Mouse (Mus musculus) heart, embryonic 14.5 days (tissue): Measurements from ENCODE around the gene Galnt15. TPM values are rescaled to one million over a fixed set of nuclear protein-coding genes. Genes with fewer than 3 reads are reported as not detected.

Experiments
- ATAC-seq: fragments of 200-750 bp; cut with Nextera tagmentation; 2 replicates; pipeline ENCODE4 v1.8.0; 2017; ENCODE audit warnings: low read depth, moderate TSS enrichment; ENCODE audit not compliant: insufficient number of reproducible peaks, insufficient read depth, low FRiP score
- H3K27ac ChIP-seq, 2 experiments: fragments of 200-500 bp in 1 of 2; fragments of 300-500 bp in 1 of 2; sonication (generic) in 1 of 2; replicated peaks in 1 of 2; 2 replicates each; pipeline ENCODE4 v1.5.1; 2012 to 2014; ENCODE audit warnings: low read depth in 2 of 2, low read length in 2 of 2, control low read depth in 1 of 2, mild to moderate bottlenecking in 1 of 2, mixed read lengths in 1 of 2; ENCODE audit not compliant: control insufficient read depth in 1 of 2, insufficient read depth in 1 of 2
- H3K27me3 ChIP-seq: fragments of 300-500 bp; sonication (generic); 2 replicates; pipeline ENCODE4 v1.6.1; 2014; ENCODE audit warnings: mild to moderate bottlenecking, low read length, control low read depth; ENCODE audit not compliant: control insufficient read depth, insufficient read depth
- H3K36me3 ChIP-seq: fragments of 300-500 bp; sonication (generic); 2 replicates; pipeline ENCODE4 v1.6.1; 2014; ENCODE audit warnings: mild to moderate bottlenecking, control low read depth, low read length, mixed read lengths; ENCODE audit not compliant: control insufficient read depth, insufficient read depth
- H3K4me1 ChIP-seq, 2 experiments: fragments of 200-500 bp in 1 of 2; fragments of 300-500 bp in 1 of 2; sonication (generic) in 1 of 2; 2 replicates each; pipeline ENCODE4 v1.6.1; 2012 to 2014; ENCODE audit warnings: low read length in 2 of 2, control low read depth in 1 of 2, mixed read lengths in 1 of 2; ENCODE audit not compliant: control insufficient read depth in 2 of 2, insufficient read depth in 2 of 2
- H3K4me2 ChIP-seq: fragments of 300-500 bp; sonication (generic); 2 replicates; pipeline ENCODE4 v1.6.1; 2014; ENCODE audit warnings: mild to moderate bottlenecking, low read length
- H3K4me3 ChIP-seq, 2 experiments: fragments of 200-500 bp in 1 of 2; fragments of 300-500 bp in 1 of 2; sonication (generic) in 1 of 2; 2 replicates each; pipeline ENCODE4 v1.5.1; 2012 to 2014; ENCODE audit warnings: low read length in 2 of 2, mild to moderate bottlenecking in 2 of 2, control low read depth in 1 of 2, low read depth in 1 of 2, moderate library complexity in 1 of 2; ENCODE audit not compliant: control insufficient read depth in 1 of 2, insufficient read depth in 1 of 2
- H3K9ac ChIP-seq: fragments of 300-500 bp; sonication (generic); 2 replicates; pipeline ENCODE4 v1.6.1; 2014; ENCODE audit warnings: mild to moderate bottlenecking, low read length
- H3K9me3 ChIP-seq: fragments of 300-500 bp; sonication (generic); 2 replicates; pipeline ENCODE4 v1.6.1; 2016; ENCODE audit warnings: low read length, control low read depth; ENCODE audit not compliant: control insufficient read depth
- WGBS: fragments of 180-500 bp; shearing (Covaris S2); extraction: QIAGEN DNeasy Blood & Tissue Kit; methylation state at CpG from one replicate; pipeline ENCODE4 v1.1.7; 2014; 5-methylcytosine and 5-hydroxymethylcytosine counted together
- polyA plus RNA-seq: library from polyadenylated mRNA; unstranded; fragments of >200 nt; fragmentation: Nextera tagmentation; extraction: Ambion mirVana; gene quantifications from 2 replicates; pipeline ENCODE4 v1.2.1, GENCODE M21; 2014

Gene Galnt15
- polyA plus RNA-seq, 1 experiment from 2014 or later: 0.27 TPM

DNA sequence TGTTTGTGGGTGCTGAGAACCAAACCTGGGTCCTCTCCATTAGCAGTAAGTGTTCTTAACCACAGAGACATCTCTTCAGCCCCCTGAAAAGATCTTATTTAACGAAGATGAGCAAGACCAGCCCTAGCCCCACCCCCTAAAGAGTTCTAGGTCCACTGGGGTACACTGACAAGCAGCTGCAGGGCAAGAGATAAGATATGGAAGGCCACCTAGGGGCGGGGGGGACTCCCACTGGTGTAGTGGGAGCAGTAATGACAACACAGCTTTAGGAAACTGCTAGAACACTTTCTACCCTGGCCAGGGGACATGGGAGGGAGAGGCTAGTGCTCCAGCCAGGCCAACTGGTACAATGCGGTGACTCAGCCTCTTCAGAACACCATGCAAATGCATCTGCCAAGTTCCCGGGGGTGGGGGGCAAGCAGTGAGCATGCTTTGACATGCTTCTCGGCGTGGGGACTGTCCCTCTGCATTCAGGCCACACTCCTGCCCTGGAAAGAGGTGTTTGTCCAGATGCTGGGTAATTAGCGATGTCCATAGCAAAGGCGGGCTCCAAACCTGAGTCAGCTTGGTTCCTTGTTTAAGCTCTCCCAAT lies 9.0 kb downstream of the Galnt15 start:
- no peak overlapping the region for H3K27ac ChIP-seq

DNA sequence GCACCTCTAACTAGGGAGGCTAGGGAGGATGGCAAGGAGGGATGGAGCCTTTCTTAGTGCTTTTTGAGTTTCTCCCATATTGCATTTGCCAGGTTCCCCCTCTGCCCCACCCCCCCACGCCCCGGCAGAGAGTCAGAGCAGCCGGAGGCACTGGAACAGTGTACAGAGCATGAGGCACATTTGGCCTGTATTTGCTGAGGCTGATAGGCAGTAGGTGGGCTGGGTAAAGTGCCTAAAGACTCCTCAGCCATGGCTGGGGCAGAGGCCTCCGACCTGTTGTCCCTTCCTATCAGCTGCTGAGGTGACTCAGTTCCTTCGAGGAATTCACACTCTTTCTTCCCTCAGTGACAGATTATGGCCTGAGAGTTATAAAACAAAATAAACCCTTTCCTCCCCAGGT lies 13.3 kb downstream of the Galnt15 start:
- WGBS: 40% methylated on average over 5 of the region's 5 CpGs
- H3K9ac ChIP-seq: no peak overlapping the region

More for the DNA sequence above, 9.0 kb downstream of the Galnt15 start:
- no peak overlapping the region for H3K4me3 ChIP-seq
- ATAC-seq: 0 out of 2 replicates have a peak, but pooled peaks have one; percentile 13
- H3K9me3 ChIP-seq: peaks cover 3% of the 10 kb centered on the region; the same call in 1 of the 2 replicates
- 79% methylated on average over 8 of the region's 8 CpGs for WGBS
- H3K4me2 ChIP-seq: no peak overlapping the region
- no peak overlapping the region for H3K9ac ChIP-seq
- no peaks in the 10 kb centered on the region for H3K36me3 ChIP-seq
- no peaks in the 10 kb centered on the region for H3K4me1 ChIP-seq
- H3K27me3 ChIP-seq: no peaks in the 10 kb centered on the region

DNA sequence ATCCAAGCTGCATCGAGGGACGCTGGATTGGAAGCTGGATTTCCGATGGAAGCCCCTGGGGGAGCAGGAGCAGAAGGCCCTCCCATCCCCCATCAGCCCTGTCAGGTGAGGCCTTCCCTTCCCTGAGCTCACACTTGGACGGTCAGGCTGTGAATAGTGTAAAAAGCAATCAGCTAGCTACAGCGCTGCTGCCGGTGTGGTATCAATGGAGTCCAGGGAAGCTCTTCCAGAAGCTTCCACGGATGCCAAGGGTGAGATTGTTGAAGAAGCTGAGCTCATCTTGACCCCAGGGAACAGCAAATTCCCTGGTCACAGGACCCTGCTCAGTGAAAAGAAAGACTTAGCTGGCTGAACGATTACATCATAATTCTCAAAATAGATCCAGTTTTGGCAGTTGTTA lies 17.6 kb downstream of the Galnt15 start:
- H3K9ac ChIP-seq: peak overlapping the region; percentile 36; the same call in 1 of the 2 replicates
- 47% methylated on average over 8 of the region's 8 CpGs for WGBS
- peaks cover 16% of the 10 kb centered on the region in 2 experiments for H3K4me1 ChIP-seq
- no peaks in the 10 kb centered on the region for H3K9me3 ChIP-seq
- no peak overlapping the region for H3K4me2 ChIP-seq
- no peak overlapping the region for H3K4me3 ChIP-seq
- H3K27me3 ChIP-seq: no peaks in the 10 kb centered on the region
- H3K36me3 ChIP-seq: no peaks in the 10 kb centered on the region
- peak overlapping the region; percentile 41 to 49; a peak in 3 of 4 replicates for H3K27ac ChIP-seq
- no peak for ATAC-seq

More for the DNA sequence above, 13.3 kb downstream of the Galnt15 start:
- no peak overlapping the region for H3K27ac ChIP-seq
- no peak overlapping the region for H3K4me3 ChIP-seq
- H3K27me3 ChIP-seq: no peaks in the 10 kb centered on the region
- H3K9me3 ChIP-seq: peaks cover 3% of the 10 kb centered on the region; the same call in 1 of the 2 replicates
- no peak for ATAC-seq
- H3K36me3 ChIP-seq: no peaks in the 10 kb centered on the region
- H3K4me1 ChIP-seq: peaks cover 14 to 16% of the 10 kb centered on the region in 2 experiments
- no peak overlapping the region for H3K4me2 ChIP-seq

DNA sequence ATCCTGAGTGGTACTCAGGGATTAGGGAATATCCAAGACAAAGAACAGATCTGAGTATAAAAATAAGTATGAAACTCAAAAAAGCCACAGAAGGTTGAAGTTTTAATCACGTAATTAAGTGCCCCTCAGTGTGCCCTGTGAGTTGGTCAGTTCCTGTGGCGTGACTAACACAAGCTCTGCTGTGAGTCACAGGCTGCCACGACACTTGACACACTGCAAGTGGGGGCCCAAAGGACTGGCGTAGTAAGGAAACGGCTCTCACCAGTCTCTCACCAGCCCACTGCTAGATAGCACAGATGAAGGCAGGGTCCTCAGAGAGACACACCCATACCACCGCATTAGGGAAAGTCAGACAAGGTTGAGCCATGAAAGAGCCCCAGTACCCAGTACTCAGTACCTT lies 21.4 kb downstream of the Galnt15 start:
- no peak for ATAC-seq
- no peaks in the 10 kb centered on the region for H3K9me3 ChIP-seq
- WGBS: 49% methylated on average over 6 of the region's 6 CpGs

DNA sequence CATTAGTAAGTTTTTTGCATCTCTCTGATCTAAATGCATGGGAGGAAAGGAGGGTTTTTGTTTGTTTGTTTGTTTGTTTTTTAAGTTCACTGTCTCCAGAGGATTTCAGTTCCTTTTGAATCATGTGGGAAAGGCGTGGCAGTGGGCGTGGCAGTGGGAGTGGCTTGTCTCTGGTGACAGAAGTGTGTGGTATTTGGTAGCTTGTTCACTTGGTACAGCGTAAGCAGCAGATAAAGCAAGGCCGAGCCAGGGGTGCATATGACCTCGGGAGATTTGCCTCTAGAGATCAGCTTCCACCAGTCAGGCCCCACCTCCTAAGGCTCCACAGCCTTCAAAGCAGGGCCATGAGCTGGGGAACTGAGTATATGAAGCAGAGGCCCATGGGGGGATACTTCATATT lies 25.1 kb downstream of the Galnt15 start:
- Histone ChIP-seq H3K9ac (no peak overlapping the region), H3K4me2 (no peak overlapping the region), H3K4me3 (no peak overlapping the region), H3K9me3 (no peaks in the 10 kb centered on the region), H3K4me1 (peaks cover 11 to 21% of the 10 kb centered on the region in 2 experiments), H3K27ac (no peak overlapping the region), H3K36me3 (no peaks in the 10 kb centered on the region), H3K27me3 (no peaks in the 10 kb centered on the region)
- no peak for ATAC-seq
- WGBS: 57% methylated on average over 5 of the region's 5 CpGs

More for the DNA sequence above, 21.4 kb downstream of the Galnt15 start:
- H3K4me1 ChIP-seq: peaks cover 16 to 24% of the 10 kb centered on the region in 2 experiments
- H3K4me3 ChIP-seq: no peak overlapping the region
- H3K4me2 ChIP-seq: no peak overlapping the region
- H3K9ac ChIP-seq: no peak overlapping the region
- H3K27me3 ChIP-seq: no peaks in the 10 kb centered on the region
- H3K27ac ChIP-seq: no peak overlapping the region
- no peaks in the 10 kb centered on the region for H3K36me3 ChIP-seq

DNA sequence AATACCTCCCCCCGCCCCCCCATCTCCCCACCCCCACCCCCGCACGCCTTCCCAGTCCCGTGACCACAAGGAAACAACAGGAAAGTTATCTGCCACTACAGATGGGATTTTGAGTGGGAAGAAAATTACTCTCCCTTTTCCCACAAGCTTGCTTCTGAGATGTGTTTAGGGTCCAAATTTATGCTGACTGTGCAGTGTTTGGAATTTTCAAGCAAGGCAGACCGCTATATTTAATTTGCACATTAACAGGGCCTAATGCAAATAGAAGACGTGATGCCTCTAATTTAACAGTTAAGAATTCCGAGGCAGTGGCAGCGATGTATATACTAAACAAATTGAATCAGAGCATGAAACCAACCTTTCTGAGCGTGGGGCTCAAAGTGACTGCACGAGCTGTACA lies 26.0 kb downstream of the Galnt15 start:
- 46% methylated on average over 10 of the region's 10 CpGs for WGBS
- peaks cover 11 to 21% of the 10 kb centered on the region in 2 experiments for H3K4me1 ChIP-seq
- H3K4me3 ChIP-seq: no peak overlapping the region
- no peak overlapping the region for H3K9ac ChIP-seq
- H3K4me2 ChIP-seq: no peak overlapping the region
- no peak overlapping the region for H3K27ac ChIP-seq
- H3K27me3 ChIP-seq: no peaks in the 10 kb centered on the region
- H3K36me3 ChIP-seq: no peaks in the 10 kb centered on the region
- ATAC-seq: no peak
- H3K9me3 ChIP-seq: no peaks in the 10 kb centered on the region

DNA sequence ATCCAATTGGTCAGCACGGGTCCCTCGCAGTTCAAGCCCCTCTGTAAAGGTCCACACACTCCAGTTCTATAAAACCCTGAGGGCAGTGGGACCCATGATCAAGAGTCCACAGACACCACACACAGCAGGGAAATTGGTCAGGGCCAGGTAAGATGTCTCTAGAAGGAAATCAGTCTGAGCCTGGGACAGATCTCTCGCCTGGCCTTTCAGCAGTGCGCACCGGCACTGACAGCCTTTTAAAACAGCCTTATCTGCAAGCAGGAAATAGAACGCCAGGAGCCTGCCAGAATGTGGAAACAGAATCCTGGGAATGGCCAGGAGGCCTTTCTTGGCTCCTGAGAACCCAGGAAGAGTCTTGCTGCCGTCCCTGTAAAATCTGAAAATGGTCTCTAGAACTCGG lies 27.0 kb downstream of the Galnt15 start:
- no peak for ATAC-seq
- H3K27ac ChIP-seq: peak overlapping the region; percentile 9 to 75; a peak in 3 of 4 replicates

DNA sequence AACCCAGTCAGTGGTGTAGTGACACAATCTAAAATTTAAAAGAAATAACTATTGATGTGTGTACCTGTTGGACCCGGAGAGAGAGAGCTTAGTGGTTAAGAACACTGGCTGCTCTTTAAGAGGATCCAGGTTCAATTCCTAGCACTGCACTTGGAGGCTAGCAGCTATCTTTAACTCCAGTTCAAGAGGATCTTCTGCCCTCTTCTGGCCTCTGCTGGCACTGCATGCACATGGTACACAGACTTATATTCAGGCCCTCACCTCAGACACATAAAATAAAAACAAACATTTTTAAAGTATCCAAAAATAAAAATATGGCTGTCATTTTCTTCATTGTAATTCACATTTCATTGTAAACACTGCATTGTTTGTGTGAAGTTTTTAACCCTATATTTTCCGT lies 27.9 kb downstream of the Galnt15 start:
- H3K27me3 ChIP-seq: no peaks in the 10 kb centered on the region
- no peak overlapping the region for H3K27ac ChIP-seq
- H3K9me3 ChIP-seq: no peaks in the 10 kb centered on the region
- no peak overlapping the region for H3K4me2 ChIP-seq
- H3K4me3 ChIP-seq: no peak overlapping the region
- H3K36me3 ChIP-seq: no peaks in the 10 kb centered on the region
- H3K9ac ChIP-seq: no peak overlapping the region
- ATAC-seq: no peak
- peaks cover 10 to 21% of the 10 kb centered on the region in 2 experiments for H3K4me1 ChIP-seq
- WGBS: 98% methylated on average over 2 of the region's 2 CpGs

More for the DNA sequence above, 27.0 kb downstream of the Galnt15 start:
- 16% methylated on average over 8 of the region's 8 CpGs for WGBS
- H3K36me3 ChIP-seq: no peaks in the 10 kb centered on the region
- peak overlapping the region; percentile 48 for H3K9ac ChIP-seq
- peak overlapping the region; percentile 18; the same call in 1 of the 2 replicates for H3K4me2 ChIP-seq
- H3K9me3 ChIP-seq: no peaks in the 10 kb centered on the region
- H3K4me3 ChIP-seq: no peak overlapping the region
- peaks cover 10 to 21% of the 10 kb centered on the region in 2 experiments for H3K4me1 ChIP-seq
- H3K27me3 ChIP-seq: no peaks in the 10 kb centered on the region
